Mouse (Mus musculus) heart, embryonic 16.5 days (tissue): ENCODE data around the gene Rps16. TPM values are rescaled to one million over a fixed set of nuclear protein-coding genes. Genes with fewer than 3 reads are reported as not detected.

Experiments used
- ATAC-seq: fragments of 200-750 bp; cut with Nextera tagmentation; replicated peaks from 2 replicates; pipeline ENCODE4 v1.8.0; 2017; ENCODE audit warnings: moderate number of reproducible peaks; ENCODE audit not compliant: insufficient read depth, low FRiP score; ENCODE audit errors: extremely low read depth
- H3K27ac ChIP-seq: fragments of 300-500 bp; sonication (generic); 2 replicates; pipeline ENCODE4 v1.5.1; 2014; ENCODE audit warnings: mild to moderate bottlenecking, low read length, control low read depth, moderate library complexity
- H3K27me3 ChIP-seq: fragments of 300-500 bp; sonication (generic); 2 replicates; pipeline ENCODE4 v1.6.1; 2014; ENCODE audit warnings: low read length, mixed read lengths; ENCODE audit not compliant: control insufficient read depth, insufficient read depth
- H3K36me3 ChIP-seq: fragments of 300-500 bp; sonication (generic); 2 replicates; pipeline ENCODE4 v1.6.1; 2014; ENCODE audit not compliant: control insufficient read depth, insufficient read depth
- H3K4me1 ChIP-seq: fragments of 300-500 bp; sonication (generic); 2 replicates; pipeline ENCODE4 v1.6.1; 2014; ENCODE audit warnings: low read length, mixed read lengths; ENCODE audit not compliant: control insufficient read depth, insufficient read depth
- H3K4me2 ChIP-seq: fragments of 300-500 bp; sonication (generic); 2 replicates; pipeline ENCODE4 v1.6.1; 2014; ENCODE audit warnings: low read depth, mild to moderate bottlenecking, control low read depth, low read length
- H3K4me3 ChIP-seq: fragments of 300-500 bp; sonication (generic); 2 replicates; pipeline ENCODE4 v1.5.1; 2014; ENCODE audit warnings: mild to moderate bottlenecking, control low read depth, low read length
- H3K9ac ChIP-seq: fragments of 300-500 bp; sonication (generic); 2 replicates; pipeline ENCODE4 v1.6.1; 2014; ENCODE audit warnings: low read length, control low read depth
- H3K9me3 ChIP-seq: fragments of 300-500 bp; sonication (generic); replicated peaks from 2 replicates; pipeline ENCODE4 v1.6.1; 2016; ENCODE audit warnings: low read length; ENCODE audit not compliant: control insufficient read depth
- WGBS: fragments of 180-500 bp; shearing (Covaris S2); extraction: QIAGEN DNeasy Blood & Tissue Kit; methylation state at CpG from one replicate; pipeline ENCODE4 v1.1.7; 2014; 5-methylcytosine and 5-hydroxymethylcytosine counted together
- polyA plus RNA-seq: library from polyadenylated mRNA; unstranded; fragments of >200 nt; fragmentation: Nextera tagmentation; extraction: Ambion mirVana; gene quantifications from 2 replicates; pipeline ENCODE4 v1.2.1, GENCODE M21; 2015

Rps16 gene
- polyA plus RNA-seq, 1 experiment from 2014 or later, result 506 TPM

DNA sequence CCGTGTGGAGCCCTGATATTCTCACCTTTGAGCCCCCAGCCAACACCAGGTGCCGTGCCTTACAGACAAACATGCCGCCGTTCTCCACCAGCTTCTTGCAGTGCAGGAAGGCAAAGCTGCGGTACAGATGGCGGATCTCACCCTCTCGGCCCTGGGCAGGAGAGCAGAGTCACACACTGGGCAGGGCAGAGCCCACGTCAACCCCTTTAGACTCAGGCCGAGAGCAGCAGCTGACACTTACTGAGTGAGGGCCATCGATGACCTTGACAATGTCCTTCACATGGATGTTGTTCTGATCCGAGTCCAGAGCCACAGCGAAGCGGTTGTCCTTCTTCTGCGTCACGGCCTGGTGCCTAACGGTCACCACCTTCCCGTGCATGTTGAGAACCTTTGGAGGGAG is 31.7 kb upstream of the Rps16 start:
- no peak for ATAC-seq
- 86% methylated on average over 17 of the region's 17 CpGs for WGBS

DNA sequence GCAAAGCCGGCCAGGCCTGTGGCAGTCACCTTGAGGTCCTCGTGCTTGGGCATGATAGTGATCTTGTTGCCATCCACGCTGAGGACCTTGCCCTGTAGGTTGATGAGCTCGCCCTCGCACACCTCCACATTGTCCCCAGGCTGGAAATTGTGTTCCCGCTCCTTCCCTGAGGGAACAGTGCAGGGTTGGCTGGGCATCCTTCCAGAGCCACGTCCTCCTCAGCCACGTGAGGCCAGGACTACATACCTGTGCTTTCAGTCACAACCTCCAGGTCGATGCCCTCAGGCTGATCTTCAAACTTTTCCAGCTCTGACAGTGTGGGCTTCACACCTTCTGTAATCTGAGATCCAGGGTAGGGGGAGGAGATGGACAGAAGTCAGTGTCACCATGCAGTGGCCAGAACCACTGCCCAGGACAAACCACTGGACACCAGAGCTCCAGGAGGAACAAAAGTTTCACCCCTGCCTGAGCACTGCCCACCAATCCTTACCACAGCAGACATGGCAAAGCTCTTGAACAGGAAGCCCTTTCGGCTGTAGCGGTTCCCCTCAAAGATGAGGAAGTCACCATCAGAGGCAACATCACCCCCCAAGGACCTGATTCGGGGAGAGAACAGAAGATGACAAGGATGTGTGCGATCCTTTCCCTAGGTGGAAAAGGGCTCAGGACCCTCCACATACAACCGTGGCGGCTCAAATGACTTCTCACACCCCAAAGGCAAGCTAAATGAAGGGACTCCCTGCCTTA is 28.3 kb upstream of the Rps16 start:
- Histone ChIP-seq H3K4me2 (no peak overlapping the region), H3K4me3 (no peak overlapping the region), H3K27ac (no peak overlapping the region), H3K9ac (no peak overlapping the region), H3K27me3 (no peaks in the 10 kb centered on the region), H3K36me3 (peaks cover 82% of the 10 kb centered on the region), H3K9me3 (no peaks in the 10 kb centered on the region), H3K4me1 (no peaks in the 10 kb centered on the region)
- WGBS, result 90% methylated on average over 15 of the region's 15 CpGs
- ATAC-seq, result no peak

More for the DNA sequence above, 31.7 kb upstream of the Rps16 start:
- Histone ChIP-seq H3K4me1 (no peaks in the 10 kb centered on the region), H3K4me2 (no peak overlapping the region), H3K27ac (no peak overlapping the region), H3K4me3 (no peak overlapping the region), H3K36me3 (peaks cover 81% of the 10 kb centered on the region), H3K9ac (no peak overlapping the region), H3K27me3 (no peaks in the 10 kb centered on the region), H3K9me3 (no peaks in the 10 kb centered on the region)

GRCm38 (mm10) chr7:28325293-28325692 is 25.2 kb upstream of the Rps16 start:
- H3K4me1 ChIP-seq, result no peaks in the 10 kb centered on the region
- no peak overlapping the region for H3K27ac ChIP-seq
- H3K36me3 ChIP-seq, result peaks cover 78% of the 10 kb centered on the region
- no peaks in the 10 kb centered on the region for H3K9me3 ChIP-seq
- WGBS, result 97% methylated on average over 8 of the region's 8 CpGs
- H3K4me3 ChIP-seq, result no peak overlapping the region
- no peaks in the 10 kb centered on the region for H3K27me3 ChIP-seq
- H3K4me2 ChIP-seq, result no peak overlapping the region
- no peak overlapping the region for H3K9ac ChIP-seq
- ATAC-seq, result no peak

- H3K27me3 ChIP-seq, result no peaks in the 10 kb centered on the region
- H3K4me3 ChIP-seq, result no peak overlapping the region
- no peak overlapping the region for H3K4me2 ChIP-seq
- ATAC-seq, result no peak
- no peaks in the 10 kb centered on the region for H3K4me1 ChIP-seq
- no peak overlapping the region for H3K9ac ChIP-seq
- no peaks in the 10 kb centered on the region for H3K9me3 ChIP-seq
- H3K36me3 ChIP-seq, result peaks cover 80% of the 10 kb centered on the region
- 78% methylated on average over 4 of the region's 4 CpGs for WGBS
- no peak overlapping the region for H3K27ac ChIP-seq
These were observed 24.0 kb upstream of the Rps16 start for GRCm38 (mm10) chr7:28326457-28326856.

GRCm38 (mm10) chr7:28328260-28328659 is 22.2 kb upstream of the Rps16 start:
- no peak overlapping the region for H3K4me2 ChIP-seq
- H3K4me1 ChIP-seq, result no peaks in the 10 kb centered on the region
- H3K36me3 ChIP-seq, result peaks cover 64% of the 10 kb centered on the region
- H3K9ac ChIP-seq, result no peak overlapping the region
- H3K4me3 ChIP-seq, result no peak overlapping the region
- H3K9me3 ChIP-seq, result no peaks in the 10 kb centered on the region
- 91% methylated on average over 2 of the region's 2 CpGs for WGBS
- H3K27ac ChIP-seq, result no peak overlapping the region
- no peaks in the 10 kb centered on the region for H3K27me3 ChIP-seq
- ATAC-seq, result no peak

- Histone ChIP-seq H3K27ac (no peak overlapping the region), H3K9ac (no peak overlapping the region), H3K4me2 (no peak overlapping the region), H3K27me3 (no peaks in the 10 kb centered on the region), H3K36me3 (peaks cover 12% of the 10 kb centered on the region), H3K4me1 (peaks cover 14% of the 10 kb centered on the region), H3K9me3 (no peaks in the 10 kb centered on the region), H3K4me3 (no peak overlapping the region)
- ATAC-seq, result no peak
- WGBS, result 82% methylated on average over 4 of the region's 4 CpGs
These were observed 15.9 kb upstream of the Rps16 start for GRCm38 (mm10) chr7:28334534-28334933.

DNA sequence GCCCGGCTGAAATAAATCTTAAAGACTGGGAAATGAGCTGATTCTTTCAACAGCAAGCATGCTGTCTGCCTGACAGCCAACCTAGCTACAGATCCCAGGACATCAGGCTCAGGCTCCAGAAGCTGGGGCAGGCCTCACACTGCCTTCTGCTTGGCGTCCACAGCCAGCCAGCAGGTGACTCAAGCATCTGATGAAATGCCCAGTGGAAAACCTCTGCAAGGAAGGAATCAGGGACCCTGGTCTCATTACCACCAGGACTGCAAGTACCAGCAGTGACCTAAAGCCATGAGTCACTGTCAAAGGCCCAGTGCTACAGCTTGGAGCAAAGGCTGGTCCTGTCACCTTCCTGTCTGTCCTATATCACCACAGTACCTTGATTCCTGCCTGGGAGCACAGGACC is 15.0 kb upstream of the Rps16 start:
- no peak overlapping the region for H3K4me3 ChIP-seq
- H3K9ac ChIP-seq, result no peak overlapping the region
- no peak overlapping the region for H3K27ac ChIP-seq
- 83% methylated on average over 2 of the region's 2 CpGs for WGBS
- H3K9me3 ChIP-seq, result no peaks in the 10 kb centered on the region
- no peak for ATAC-seq
- H3K4me2 ChIP-seq, result no peak overlapping the region
- H3K4me1 ChIP-seq, result peaks cover 14% of the 10 kb centered on the region
- no peaks in the 10 kb centered on the region for H3K27me3 ChIP-seq
- peaks cover 8% of the 10 kb centered on the region for H3K36me3 ChIP-seq

DNA sequence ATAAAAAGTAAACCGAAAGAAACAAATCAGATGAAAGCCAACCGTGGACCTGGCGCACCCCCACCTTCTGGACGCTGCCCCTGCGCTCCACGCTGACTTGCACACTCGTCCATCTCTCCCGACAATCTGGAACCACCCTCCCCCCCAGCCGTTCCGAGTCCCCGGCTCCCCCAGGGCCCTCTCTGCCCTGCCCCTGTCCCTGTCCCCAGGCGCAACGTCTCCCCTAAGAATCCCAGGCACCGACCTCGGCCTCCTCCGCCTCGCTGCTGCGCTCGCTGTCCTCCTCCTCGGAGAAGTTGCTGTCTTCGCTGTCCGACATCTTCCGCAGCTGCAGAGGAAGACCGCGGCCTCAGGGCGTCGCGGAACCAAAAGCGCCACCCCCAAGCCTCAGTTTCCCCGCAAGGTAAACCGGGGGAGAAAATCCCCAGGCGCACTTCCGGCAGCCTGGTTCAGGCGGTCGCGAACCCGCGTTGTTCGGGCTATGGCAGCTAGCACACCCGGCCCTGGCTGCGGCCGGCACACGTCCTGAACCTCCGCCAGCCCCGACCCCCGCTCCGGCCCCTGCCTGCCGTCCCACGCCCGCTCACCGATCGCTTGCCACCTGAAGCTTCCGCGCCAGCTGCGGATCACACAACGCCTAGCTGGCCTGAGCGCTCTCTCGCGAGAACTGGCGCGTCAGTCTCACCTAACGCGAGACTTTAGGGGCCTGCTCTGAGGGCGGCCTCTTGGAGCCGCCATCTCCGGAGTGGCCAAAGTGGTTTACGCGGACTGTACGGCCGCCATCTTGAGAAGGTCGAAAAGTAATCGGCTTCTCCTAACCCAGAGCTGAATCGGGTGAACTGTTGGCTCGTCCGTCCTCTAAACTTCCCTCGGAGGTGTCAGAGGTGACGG is 12.1 kb upstream of the Rps16 start, which contains the start of gene Supt5:
Gene Supt5 (minus strand): TSS at position 639 of the 891 bp plus-strand sequence.
- peaks cover 14% of the 10 kb centered on the region for H3K4me1 ChIP-seq
- peak within 1 kb of the TSS; percentile 90 for H3K4me3 ChIP-seq
- peak; percentile 98 for ATAC-seq
- H3K27ac ChIP-seq, result peak within 1 kb of the TSS; percentile 95
- H3K9me3 ChIP-seq, result no peaks in the 10 kb centered on the region
- peak within 1 kb of the TSS; percentile 76 for H3K4me2 ChIP-seq
- H3K9ac ChIP-seq, result peak within 1 kb of the TSS; percentile 97
- H3K27me3 ChIP-seq, result no peaks in the 10 kb centered on the region
- WGBS, result 0% methylated on average over 77 of the region's 77 CpGs
- H3K36me3 ChIP-seq, result no peaks in the 10 kb centered on the region
